Mouse (Mus musculus): ENCODE data around the gene Cpxm2. TPM values are rescaled to one million over a fixed set of nuclear protein-coding genes. Genes with fewer than 3 reads are reported as not detected.

Cpxm2 gene
- polyA plus RNA-seq, 1 experiment: 2.1 TPM

DNA sequence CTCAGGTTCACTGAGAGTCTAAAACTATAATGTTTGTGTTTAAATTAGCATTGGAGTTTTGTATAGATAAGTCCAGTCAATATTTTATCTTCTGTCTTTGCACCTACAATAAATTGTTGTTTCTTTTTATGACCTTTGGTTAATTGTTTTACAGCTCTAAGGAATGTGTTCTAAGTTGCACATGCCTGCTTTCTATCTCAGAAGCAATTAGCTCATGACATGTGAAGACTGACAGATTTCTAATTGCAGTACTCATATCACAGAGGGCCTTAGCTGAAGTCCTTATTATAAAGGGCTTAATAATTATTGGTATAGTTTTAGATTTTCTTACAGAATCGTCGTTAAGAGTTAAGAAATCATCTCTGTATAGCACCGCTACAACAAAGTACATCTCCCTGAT, 138.6 kb downstream of the Cpxm2 start:
- Histone ChIP-seq H3K4me1 (ENCODE audit: control insufficient read depth, insufficient read depth, insufficient read length, low read length) (no peaks in the 10 kb centered on the region), H3K4me3 (ENCODE audit: insufficient read depth, low read depth, low read length) (no peak overlapping the region), H3K27ac (replicated peaks; ENCODE audit: low read depth, low read length) (no peak overlapping the region)

DNA sequence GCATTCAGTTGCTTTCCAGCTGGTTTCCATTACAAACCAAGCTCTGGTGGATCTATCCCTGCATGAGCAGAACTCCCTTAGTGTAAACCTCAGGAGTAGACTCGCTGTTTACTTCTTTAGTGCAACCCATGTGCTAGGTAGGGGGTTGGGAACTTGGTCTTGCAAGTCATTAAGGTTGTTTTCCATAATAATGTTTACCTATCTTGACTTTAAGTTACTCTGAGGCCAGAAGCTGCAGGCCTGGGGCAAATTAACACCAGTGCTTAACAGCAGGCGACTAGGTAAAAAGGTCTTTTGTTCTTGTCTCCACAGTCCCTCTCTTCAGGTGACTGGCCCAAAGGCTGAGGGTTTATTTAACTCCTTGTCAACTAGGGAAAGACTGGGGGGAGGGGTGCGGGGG, 139.3 kb downstream of the Cpxm2 start:
- Histone ChIP-seq H3K4me1 (ENCODE audit: control insufficient read depth, insufficient read depth, insufficient read length, low read length) (no peaks in the 10 kb centered on the region), H3K27ac (replicated peaks; ENCODE audit: low read depth, low read length) (no peak overlapping the region)

DNA sequence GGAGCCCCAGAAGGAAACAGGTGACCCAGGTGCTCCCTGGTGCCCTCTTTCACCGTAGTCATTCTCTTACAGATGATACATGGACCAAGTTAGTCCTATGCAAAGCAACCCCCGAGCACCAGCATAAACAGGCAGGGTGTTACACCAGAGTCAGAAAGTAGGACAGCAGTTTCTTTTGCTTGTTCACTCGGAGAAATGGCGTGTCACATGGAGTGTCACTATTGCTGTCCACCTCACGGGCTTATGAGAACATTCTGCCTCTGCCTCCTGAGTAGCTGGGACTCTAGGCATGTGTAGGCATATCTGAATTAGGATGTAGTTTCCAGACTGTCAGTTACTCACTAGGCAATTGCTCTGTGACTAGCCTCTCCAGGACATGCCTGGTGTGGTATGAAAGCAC, 140.6 kb downstream of the Cpxm2 start:
- Histone ChIP-seq H3K27ac (replicated peaks; ENCODE audit: low read depth, low read length) (no peak overlapping the region), H3K4me1 (ENCODE audit: control insufficient read depth, insufficient read depth, insufficient read length, low read length) (no peaks in the 10 kb centered on the region), H3K4me3 (ENCODE audit: insufficient read depth, low read depth, low read length) (no peak overlapping the region)

More for the DNA sequence above, 139.3 kb downstream of the Cpxm2 start:
- H3K4me3 ChIP-seq (ENCODE audit: insufficient read depth, low read depth, low read length): no peak overlapping the region

DNA sequence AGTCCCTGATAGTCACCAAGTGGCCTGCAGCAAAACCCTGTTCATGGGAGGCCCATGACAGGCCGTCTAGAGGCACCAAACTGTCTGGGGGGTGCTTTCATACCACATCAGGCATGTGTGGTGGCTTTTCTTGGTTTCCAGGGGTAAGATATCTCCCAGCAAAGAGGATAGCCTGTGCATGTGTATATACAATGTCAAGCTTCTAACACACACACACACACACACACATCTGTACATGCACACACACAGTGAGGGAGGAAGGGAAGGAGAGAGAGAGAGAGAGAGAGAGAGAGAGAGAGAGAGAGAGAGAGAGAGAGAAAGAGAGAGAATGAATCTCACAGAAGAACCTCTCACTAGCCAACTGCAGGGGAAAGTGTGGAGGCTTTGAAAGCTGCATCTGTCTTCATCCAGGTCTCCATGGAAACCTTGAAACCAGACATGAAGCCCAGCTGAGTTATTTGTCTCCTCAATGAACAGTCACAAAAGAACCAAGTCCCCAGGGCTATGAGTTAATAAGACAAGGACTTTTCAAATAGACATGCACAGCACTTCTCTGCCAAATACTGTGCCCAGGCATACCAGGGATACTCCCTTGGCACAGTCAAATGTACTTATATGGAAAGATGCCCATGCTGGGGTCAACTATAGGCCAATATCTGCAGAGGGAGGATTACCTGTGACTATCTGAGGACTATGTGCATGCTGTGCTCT, 141.4 kb downstream of the Cpxm2 start:
- H3K4me1 ChIP-seq (ENCODE audit: control insufficient read depth, insufficient read depth, insufficient read length, low read length): no peaks in the 10 kb centered on the region
- no peak overlapping the region for H3K27ac ChIP-seq (replicated peaks; ENCODE audit: low read depth, low read length)
- no peak overlapping the region for H3K4me3 ChIP-seq (ENCODE audit: insufficient read depth, low read depth, low read length)

DNA sequence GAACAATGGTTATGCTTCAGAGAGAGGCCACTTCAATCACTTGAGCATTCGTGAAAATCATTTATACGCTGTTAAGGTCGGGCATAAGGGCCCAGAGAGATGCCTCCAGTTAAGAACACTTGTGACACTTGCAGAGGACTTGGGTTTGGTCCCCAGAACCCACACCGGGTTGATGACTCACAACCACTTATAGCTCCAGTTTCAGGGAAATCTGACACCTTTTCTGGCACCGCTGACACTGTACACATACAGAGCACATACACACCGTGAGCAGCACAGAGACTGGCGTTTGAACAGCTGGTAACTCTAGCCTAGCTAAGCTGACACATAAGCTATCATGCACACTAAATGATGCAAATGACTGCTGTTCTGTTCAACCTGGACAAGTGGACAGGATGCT, 145.5 kb downstream of the Cpxm2 start:
- no peaks in the 10 kb centered on the region for H3K4me1 ChIP-seq (ENCODE audit: control insufficient read depth, insufficient read depth, insufficient read length, low read length)
- no peak overlapping the region for H3K27ac ChIP-seq (replicated peaks; ENCODE audit: low read depth, low read length)
- H3K4me3 ChIP-seq (ENCODE audit: insufficient read depth, low read depth, low read length): no peak overlapping the region

DNA sequence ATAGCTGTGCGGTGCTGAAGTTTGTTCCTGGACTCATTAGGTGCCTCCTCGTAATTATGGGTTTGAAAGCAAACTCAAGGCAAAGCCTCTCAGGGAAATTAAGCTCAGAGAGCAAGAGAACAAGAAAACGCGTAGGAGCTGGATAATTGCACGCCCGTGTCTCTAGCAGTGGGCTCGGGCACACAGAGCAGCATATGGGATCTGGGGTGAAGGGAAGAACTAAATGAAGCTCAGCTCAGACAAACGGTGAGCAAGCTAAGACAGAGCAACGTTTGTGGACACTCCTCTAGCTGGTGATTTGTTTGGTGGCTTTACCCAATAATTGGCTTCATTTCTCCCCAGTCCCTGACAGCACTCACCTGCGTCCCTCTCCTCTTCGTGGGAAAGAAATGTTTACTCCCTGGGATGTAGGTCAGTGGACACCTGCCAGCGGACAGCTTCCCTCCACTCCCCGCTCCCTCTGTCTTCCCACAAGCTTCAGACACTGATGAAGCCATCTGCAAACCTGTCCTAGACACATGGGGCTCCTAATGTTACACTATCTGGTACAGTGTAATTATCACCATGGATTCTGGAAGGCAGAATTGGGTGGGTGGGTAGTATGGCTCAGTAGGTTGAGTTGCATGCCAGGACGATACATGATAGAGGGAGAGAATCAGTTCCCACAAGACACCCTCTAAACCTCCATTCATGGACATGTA, 148.4 kb downstream of the Cpxm2 start:
- Histone ChIP-seq H3K27ac (replicated peaks; ENCODE audit: low read depth, low read length) (no peak overlapping the region), H3K4me3 (ENCODE audit: insufficient read depth, low read depth, low read length) (no peak overlapping the region), H3K4me1 (ENCODE audit: control insufficient read depth, insufficient read depth, insufficient read length, low read length) (no peaks in the 10 kb centered on the region)

DNA sequence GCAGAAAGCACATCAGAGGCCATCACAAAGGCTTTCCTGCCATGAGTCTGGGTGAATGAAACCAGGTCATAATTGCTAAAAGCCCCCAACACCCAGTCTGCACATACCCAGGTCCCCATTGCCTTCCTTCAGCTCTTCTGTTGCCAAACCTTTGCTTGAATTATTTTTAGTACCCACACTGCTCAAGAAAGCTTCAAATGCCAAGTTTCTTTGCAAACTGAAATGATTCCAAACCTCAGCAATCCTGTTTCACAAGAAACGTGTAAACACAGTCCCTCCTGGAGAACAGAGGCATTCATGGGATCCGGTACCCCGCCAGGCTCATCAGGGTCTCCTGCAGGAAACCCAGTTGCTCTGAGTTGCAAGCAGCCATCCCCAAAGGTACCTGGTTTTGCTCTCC, 161.7 kb downstream of the Cpxm2 start:
- Histone ChIP-seq H3K4me3 (ENCODE audit: insufficient read depth, low read depth, low read length) (no peak overlapping the region), H3K27ac (replicated peaks; ENCODE audit: low read depth, low read length) (no peak overlapping the region), H3K4me1 (ENCODE audit: control insufficient read depth, insufficient read depth, insufficient read length, low read length) (no peaks in the 10 kb centered on the region)

DNA sequence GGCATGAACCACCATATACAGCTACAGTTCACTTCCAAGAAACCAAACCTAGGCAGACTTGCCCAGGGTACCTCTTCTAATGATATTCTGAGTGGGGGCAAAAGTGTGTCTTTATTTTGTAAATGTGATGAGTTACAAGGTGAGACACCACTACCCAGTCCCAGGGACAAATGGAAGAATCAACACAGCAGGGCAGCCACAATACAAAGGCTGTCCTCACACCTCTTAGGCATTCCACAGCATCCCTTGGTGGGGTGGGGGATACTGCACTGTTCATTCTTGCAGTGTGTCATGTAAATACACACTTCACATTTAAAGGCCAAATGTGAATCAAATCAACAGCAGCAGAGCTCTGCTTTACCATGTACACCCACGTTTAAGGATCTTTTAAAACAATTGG, 162.3 kb downstream of the Cpxm2 start:
- Histone ChIP-seq H3K27ac (replicated peaks; ENCODE audit: low read depth, low read length) (no peak overlapping the region), H3K4me3 (ENCODE audit: insufficient read depth, low read depth, low read length) (no peak overlapping the region), H3K4me1 (ENCODE audit: control insufficient read depth, insufficient read depth, insufficient read length, low read length) (no peaks in the 10 kb centered on the region)

DNA sequence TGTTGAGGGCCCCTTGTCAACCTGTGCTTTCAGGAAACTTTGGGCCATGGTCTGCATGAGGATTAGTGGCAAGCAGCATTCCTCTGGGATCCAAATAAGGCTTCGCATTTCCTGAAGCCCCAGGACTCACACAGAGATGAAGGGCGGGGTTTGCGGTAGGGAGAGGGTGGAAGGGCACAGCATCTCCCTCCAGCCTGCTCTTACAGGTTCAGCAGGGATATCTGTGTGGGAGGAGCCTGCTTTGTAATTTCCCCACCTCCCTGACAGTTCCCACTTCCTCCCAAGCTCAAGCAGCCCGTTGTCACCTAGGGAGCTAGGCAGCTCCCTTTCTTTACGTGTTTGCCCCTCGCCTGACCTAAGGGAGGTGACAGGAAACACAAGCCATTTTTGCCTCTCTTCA, 165.5 kb downstream of the Cpxm2 start:
- Histone ChIP-seq H3K4me1 (ENCODE audit: control insufficient read depth, insufficient read depth, insufficient read length, low read length) (no peaks in the 10 kb centered on the region), H3K27ac (replicated peaks; ENCODE audit: low read depth, low read length) (no peak overlapping the region)

More for the DNA sequence above, 165.5 kb downstream of the Cpxm2 start:
- H3K4me3 ChIP-seq (ENCODE audit: insufficient read depth, low read depth, low read length): no peak overlapping the region

Other genes starting within 250 kb of the Cpxm2 start
- not detected in 2 replicates for gene Gpr26, start 188.3 kb downstream of the Cpxm2 start, polyA plus RNA-seq (2012; ENCODE audit: insufficient read depth, insufficient read length, missing spikeins)
- 14.7 and 16.0 TPM in 2 replicates for gene Chst15, start 162.5 kb upstream of the Cpxm2 start, polyA plus RNA-seq (2012; ENCODE audit: insufficient read depth, insufficient read length, missing spikeins)

Data from brown adipose tissue, adult 24 weeks (tissue).